Mouse (Mus musculus) lung, adult 10 weeks (tissue): ENCODE data around the gene Gm3558. TPM values are rescaled to one million over a fixed set of nuclear protein-coding genes. Genes with fewer than 3 reads are reported as not detected.

Experiments used
- polyA plus RNA-seq: library from polyadenylated mRNA; stranded (reverse); fragments of 350-450 nt; fragmentation: Illumina TruSeq; extraction: RNeasy Lipid Tissue Mini Kit (QIAGEN cat#74804); gene quantifications from one replicate; pipeline ENCODE4 v1.2.3, GENCODE M21; 2014; ENCODE audit warnings: low read depth, low replicate concordance; ENCODE audit not compliant: insufficient read depth

The Gm3558 gene
- polyA plus RNA-seq, result not detected

DNA sequence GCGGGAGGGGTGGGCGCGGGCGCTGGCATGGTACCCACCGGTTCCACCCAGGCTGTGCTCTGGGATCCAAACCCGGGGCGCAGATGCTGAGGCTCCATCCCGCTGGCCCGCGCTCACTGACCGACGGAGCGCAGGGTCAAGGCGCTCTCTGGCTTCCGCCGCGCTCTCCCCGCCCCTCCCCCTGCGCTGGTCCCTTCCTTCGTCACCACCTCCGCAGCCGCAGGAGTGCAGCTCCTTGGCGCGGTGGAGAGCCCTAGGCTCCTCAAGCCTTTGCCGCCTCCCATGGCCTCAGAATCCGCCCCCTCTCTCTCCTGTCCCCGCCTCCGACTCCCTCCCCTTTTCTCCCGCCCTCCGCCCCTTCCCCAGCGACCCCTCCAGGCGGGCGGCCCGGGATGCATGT lies at the start of gene Gm3558:
Gene Gm3558, minus strand, starts transcription at position 185 of the 400 bp plus-strand sequence.

DNA sequence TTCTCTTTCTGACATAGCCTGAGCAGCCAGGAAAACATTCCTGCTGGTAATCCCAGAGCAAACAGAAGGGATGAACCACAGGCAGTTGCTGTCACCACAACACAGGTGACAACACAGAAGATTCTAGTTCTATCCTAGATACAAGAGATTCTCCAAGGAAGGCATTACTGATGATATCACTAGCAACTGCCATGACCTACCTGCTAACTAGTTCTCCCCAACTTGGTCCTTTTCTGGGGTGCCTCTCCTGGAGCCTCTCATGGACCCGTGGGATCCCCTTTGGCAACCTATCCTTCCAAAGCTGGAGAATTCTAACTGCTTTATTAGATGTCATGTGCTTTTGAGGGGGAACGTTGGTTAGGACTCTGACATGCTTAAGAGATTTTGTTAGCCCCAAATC lies 27.1 kb upstream of the Gm3558 start, which contains the start of gene Gm10338:
Gene Gm10338, minus strand, starts transcription at position 101 of the 400 bp plus-strand sequence.

Other genes with a start within 250 kb of the Gm3558 start
- not detected for gene Gm5797, start 236.2 kb downstream of the Gm3558 start, polyA plus RNA-seq
- gene Gm8374, start 203.4 kb downstream of the Gm3558 start, polyA plus RNA-seq, result not detected
- gene Gm3755, start 117.6 kb downstream of the Gm3558 start, polyA plus RNA-seq, result not detected
- gene Gm3752, start 84.8 kb downstream of the Gm3558 start, polyA plus RNA-seq, result not detected
- not detected for gene Gm10338, start 27.0 kb upstream of the Gm3558 start, polyA plus RNA-seq
- gene Gm10128, start 75.4 kb upstream of the Gm3558 start, polyA plus RNA-seq, result not detected
- not detected for gene Gm26661, start 223.0 kb upstream of the Gm3558 start, polyA plus RNA-seq
- gene Flnb, start 249.4 kb upstream of the Gm3558 start, polyA plus RNA-seq, result 7.1 TPM